Mouse (Mus musculus): ENCODE measurements around the gene 6030498E09Rik.

DNA sequence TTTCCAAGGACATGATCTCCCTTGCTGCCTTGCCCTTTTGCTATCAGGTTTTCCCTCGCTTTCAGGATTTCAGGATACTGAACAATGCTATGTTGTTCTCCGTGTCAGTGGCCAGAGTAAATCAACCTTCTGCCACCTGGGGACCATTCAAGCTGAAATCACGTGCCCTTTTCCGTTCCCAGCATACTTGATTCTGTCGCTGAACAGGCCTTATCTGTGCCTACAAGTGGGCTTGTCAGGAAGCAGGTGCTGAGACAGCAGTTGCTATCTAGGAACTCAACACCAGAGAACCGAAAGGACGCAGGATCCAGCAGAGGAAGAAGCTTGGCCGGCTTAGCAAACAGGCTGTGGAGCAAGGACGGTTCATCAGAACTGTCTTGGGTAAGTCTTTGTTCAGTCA lies at the start of gene 6030498E09Rik:
- no peak for TF ChIP-seq CTCF (IDR thresholded peaks at IDR 0.05; ENCODE audit: low read depth, low read length)
- TF ChIP-seq POLR2A (IDR thresholded peaks at IDR 0.05; ENCODE audit: insufficient read depth, low read length): no peak
